Mouse (Mus musculus) colon, adult 2 months (tissue): ENCODE measurements around the gene Lingo1. TPM values are rescaled to one million over a fixed set of nuclear protein-coding genes. Genes with fewer than 3 reads are reported as not detected.

Experiments
- polyA plus RNA-seq: library from polyadenylated mRNA; depleted of rRNA; stranded (reverse); fragments of >200 nt; gene quantifications from 2 replicates; pipeline ENCODE4 v1.2.3, GENCODE M21; 2012; rRNA removed

Gene Lingo1
- 1.7 TPM in 2 replicates for polyA plus RNA-seq

DNA sequence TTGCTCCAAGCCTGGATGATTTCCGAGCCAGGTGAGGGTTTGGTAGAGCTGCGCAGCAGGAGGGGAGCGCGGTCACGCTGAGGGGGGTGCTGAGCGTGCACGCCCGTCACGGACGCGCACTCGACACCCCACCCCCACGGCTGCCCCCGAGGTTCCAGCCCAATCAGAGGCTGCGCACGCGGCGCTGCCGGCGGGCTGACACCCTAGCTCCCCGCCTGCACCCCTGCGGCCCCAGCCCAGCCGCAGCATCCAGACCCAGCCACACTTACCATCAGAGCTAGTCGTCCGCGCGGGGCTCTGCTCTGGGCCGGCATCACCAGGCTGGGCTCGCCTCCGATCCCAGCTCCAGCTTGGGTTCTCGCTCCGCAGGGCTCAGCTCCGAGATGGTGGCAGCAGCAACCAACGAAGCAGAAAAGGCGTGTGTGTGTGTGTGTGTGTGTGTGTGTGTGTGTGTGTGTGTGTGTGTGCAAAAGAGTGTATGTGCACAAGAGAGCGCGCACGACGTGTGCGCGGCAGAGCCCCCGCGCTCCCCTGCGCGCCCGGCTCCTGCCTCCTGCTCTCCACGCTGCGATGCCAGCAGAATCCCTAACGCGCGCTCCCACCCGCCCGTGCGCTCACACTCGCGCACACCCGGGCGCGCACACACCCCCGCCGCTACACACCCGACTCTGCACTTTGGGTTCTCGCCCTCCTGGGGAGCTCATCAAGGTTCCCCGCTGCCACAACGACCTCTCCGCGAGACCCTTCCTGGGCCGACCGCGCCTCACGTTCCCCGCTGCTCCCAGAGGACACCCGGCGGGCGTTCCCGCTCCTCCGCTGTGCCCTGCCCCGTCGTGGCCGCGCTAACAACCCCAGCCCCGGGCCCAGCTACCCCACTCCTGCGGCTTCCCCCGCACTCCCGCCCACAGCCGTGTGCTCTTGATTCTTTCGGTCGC is at the start of gene Lingo1:
Gene Lingo1, minus strand, starts transcription at position 748 of the 935 bp plus-strand sequence.

Other genes starting within 250 kb of the Lingo1 start
- gene Odf3l1, start 68.2 kb upstream of the Lingo1 start, polyA plus RNA-seq: 2.1 and 4.2 TPM in 2 replicates
- 21.3 and 24.9 TPM in 2 replicates for gene Cspg4, start 68.6 kb upstream of the Lingo1 start, polyA plus RNA-seq
- gene Snx33, start 131.9 kb upstream of the Lingo1 start, polyA plus RNA-seq: 10.7 and 11.0 TPM in 2 replicates
- gene Imp3, start 141.0 kb upstream of the Lingo1 start, polyA plus RNA-seq: 268 and 290 TPM in 2 replicates
- gene Snupn, start 154.4 kb upstream of the Lingo1 start, polyA plus RNA-seq: 3.6 and 4.6 TPM in 2 replicates
- gene Ptpn9, start 198.5 kb upstream of the Lingo1 start, polyA plus RNA-seq: 49.5 and 57.0 TPM in 2 replicates